Mouse (Mus musculus): ENCODE data around the gene Efna4. TPM values are rescaled to one million over a fixed set of nuclear protein-coding genes. Genes with fewer than 3 reads are reported as not detected.

Gene Efna4
- polyA plus RNA-seq, 1 experiment = 1.1 TPM

GRCm38 (mm10) chr3:89320581-89321182 lies 17.1 kb downstream of the Efna4 start:
- TF ChIP-seq POLR2A (IDR thresholded peaks at IDR 0.05; ENCODE audit: control insufficient read depth, low read depth, low read length) (no peak), CTCF (IDR thresholded peaks at IDR 0.05; ENCODE audit: control insufficient read depth, insufficient read depth, insufficient replicate concordance, low read depth, low read length) (no peak)
- Histone ChIP-seq H3K36me3 (ENCODE audit: control insufficient read depth, insufficient read depth, low read length) (no peaks in the 10 kb centered on the region), H3K27me3 (ENCODE audit: control insufficient read depth, insufficient read depth, low read length) (peaks cover 2% of the 10 kb centered on the region), H3K4me3 (ENCODE audit: control insufficient read depth, low read depth, low read length) (peak overlapping the region; percentile 61), H3K27ac (ENCODE audit: control insufficient read depth, insufficient read depth, low read depth, low read length) (no peak overlapping the region), H3K4me1 (ENCODE audit: control insufficient read depth, insufficient read depth, low read length) (peaks cover 66% of the 10 kb centered on the region)

- Histone ChIP-seq H3K4me1 (ENCODE audit: control insufficient read depth, insufficient read depth, low read length) (peaks cover 70% of the 10 kb centered on the region), H3K27me3 (ENCODE audit: control insufficient read depth, insufficient read depth, low read length) (peaks cover 2% of the 10 kb centered on the region), H3K36me3 (ENCODE audit: control insufficient read depth, insufficient read depth, low read length) (no peaks in the 10 kb centered on the region), H3K4me3 (ENCODE audit: control insufficient read depth, low read depth, low read length) (peak overlapping the region; percentile 61), H3K27ac (ENCODE audit: control insufficient read depth, insufficient read depth, low read depth, low read length) (no peak overlapping the region)
- TF ChIP-seq CTCF (IDR thresholded peaks at IDR 0.05; ENCODE audit: control insufficient read depth, insufficient read depth, insufficient replicate concordance, low read depth, low read length) (no peak), POLR2A (IDR thresholded peaks at IDR 0.05; ENCODE audit: control insufficient read depth, low read depth, low read length) (no peak)
Measured at GRCm38 (mm10) chr3:89319591-89320350, 18.1 kb downstream of the Efna4 start.

- Histone ChIP-seq H3K27me3 (ENCODE audit: control insufficient read depth, insufficient read depth, low read length) (peaks cover 2% of the 10 kb centered on the region), H3K4me1 (ENCODE audit: control insufficient read depth, insufficient read depth, low read length) (peaks cover 70% of the 10 kb centered on the region), H3K27ac (ENCODE audit: control insufficient read depth, insufficient read depth, low read depth, low read length) (no peak overlapping the region), H3K4me3 (ENCODE audit: control insufficient read depth, low read depth, low read length) (peak overlapping the region; percentile 17), H3K36me3 (ENCODE audit: control insufficient read depth, insufficient read depth, low read length) (no peaks in the 10 kb centered on the region)
- TF ChIP-seq CTCF (IDR thresholded peaks at IDR 0.05; ENCODE audit: control insufficient read depth, insufficient read depth, insufficient replicate concordance, low read depth, low read length) (no peak), POLR2A (IDR thresholded peaks at IDR 0.05; ENCODE audit: control insufficient read depth, low read depth, low read length) (no peak)
Measured at GRCm38 (mm10) chr3:89318971-89319590, 18.7 kb downstream of the Efna4 start.

GRCm38 (mm10) chr3:89318316-89318715 lies 19.5 kb downstream of the Efna4 start:
- H3K36me3 ChIP-seq (ENCODE audit: control insufficient read depth, insufficient read depth, low read length) = no peaks in the 10 kb centered on the region
- no peak for TF ChIP-seq CTCF (IDR thresholded peaks at IDR 0.05; ENCODE audit: control insufficient read depth, insufficient read depth, insufficient replicate concordance, low read depth, low read length)
- no peak for TF ChIP-seq POLR2A (IDR thresholded peaks at IDR 0.05; ENCODE audit: control insufficient read depth, low read depth, low read length)
- H3K27ac ChIP-seq (ENCODE audit: control insufficient read depth, insufficient read depth, low read depth, low read length) = no peak overlapping the region
- H3K27me3 ChIP-seq (ENCODE audit: control insufficient read depth, insufficient read depth, low read length) = peaks cover 2% of the 10 kb centered on the region
- peaks cover 70% of the 10 kb centered on the region for H3K4me1 ChIP-seq (ENCODE audit: control insufficient read depth, insufficient read depth, low read length)
- no peak overlapping the region for H3K4me3 ChIP-seq (ENCODE audit: control insufficient read depth, low read depth, low read length)

GRCm38 (mm10) chr3:89317246-89317645 lies 20.6 kb downstream of the Efna4 start:
- no peak overlapping the region for H3K4me3 ChIP-seq (ENCODE audit: control insufficient read depth, low read depth, low read length)
- peaks cover 62% of the 10 kb centered on the region for H3K4me1 ChIP-seq (ENCODE audit: control insufficient read depth, insufficient read depth, low read length)
- TF ChIP-seq POLR2A (IDR thresholded peaks at IDR 0.05; ENCODE audit: control insufficient read depth, low read depth, low read length) = no peak
- no peak for TF ChIP-seq CTCF (IDR thresholded peaks at IDR 0.05; ENCODE audit: control insufficient read depth, insufficient read depth, insufficient replicate concordance, low read depth, low read length)
- no peaks in the 10 kb centered on the region for H3K36me3 ChIP-seq (ENCODE audit: control insufficient read depth, insufficient read depth, low read length)
- H3K27ac ChIP-seq (ENCODE audit: control insufficient read depth, insufficient read depth, low read depth, low read length) = no peak overlapping the region
- H3K27me3 ChIP-seq (ENCODE audit: control insufficient read depth, insufficient read depth, low read length) = no peaks in the 10 kb centered on the region; the same call in none of the 2 replicates

GRCm38 (mm10) chr3:89316833-89317232 lies 21.0 kb downstream of the Efna4 start:
- H3K36me3 ChIP-seq (ENCODE audit: control insufficient read depth, insufficient read depth, low read length) = no peaks in the 10 kb centered on the region
- H3K4me3 ChIP-seq (ENCODE audit: control insufficient read depth, low read depth, low read length) = no peak overlapping the region
- no peak overlapping the region for H3K27ac ChIP-seq (ENCODE audit: control insufficient read depth, insufficient read depth, low read depth, low read length)
- H3K27me3 ChIP-seq (ENCODE audit: control insufficient read depth, insufficient read depth, low read length) = no peaks in the 10 kb centered on the region; the same call in 1 of the 2 replicates
- TF ChIP-seq CTCF (IDR thresholded peaks at IDR 0.05; ENCODE audit: control insufficient read depth, insufficient read depth, insufficient replicate concordance, low read depth, low read length) (peak; percentile 93), POLR2A (IDR thresholded peaks at IDR 0.05; ENCODE audit: control insufficient read depth, low read depth, low read length) (0 out of 2 replicates have a peak, but pooled peaks have one; percentile 14)
- peaks cover 58% of the 10 kb centered on the region for H3K4me1 ChIP-seq (ENCODE audit: control insufficient read depth, insufficient read depth, low read length)

Measured in testis, adult 2 months (tissue).